Mouse (Mus musculus) forebrain, embryonic 11.5 days (tissue): ENCODE measurements around the gene Tmem132c. TPM values are rescaled to one million over a fixed set of nuclear protein-coding genes. Genes with fewer than 3 reads are reported as not detected.
A peak's percentile ranks its signal among the peaks of the same experiment; 100 is the strongest.

Experiments used
- ATAC-seq: fragments of 200-750 bp; cut with Nextera tagmentation; replicated peaks from 2 replicates; pipeline ENCODE4 v1.8.0; 2017; ENCODE audit warnings: moderate TSS enrichment; ENCODE audit not compliant: low FRiP score
- DNase-seq: peaks from one replicate; pipeline ENCODE4 v3.0.0-alpha.2; 2017; ENCODE audit warnings: low spot score
- H3K27ac ChIP-seq: fragments of 300-500 bp; sonication (generic); 2 replicates; pipeline ENCODE4 v1.5.1; 2014; ENCODE audit warnings: low read depth, low read length
- H3K27me3 ChIP-seq: fragments of 300-500 bp; sonication (generic); 2 replicates; pipeline ENCODE4 v1.6.1; 2014; ENCODE audit warnings: mild to moderate bottlenecking, low read length, mixed read lengths; ENCODE audit not compliant: control insufficient read depth, insufficient read depth
- H3K36me3 ChIP-seq: fragments of 300-500 bp; sonication (generic); 2 replicates; pipeline ENCODE4 v1.6.1; 2014; ENCODE audit warnings: mild to moderate bottlenecking, low read length, moderate library complexity, mixed read lengths; ENCODE audit not compliant: control insufficient read depth, insufficient read depth
- H3K4me1 ChIP-seq: fragments of 300-500 bp; sonication (generic); replicated peaks from 2 replicates; pipeline ENCODE4 v1.6.1; 2014; ENCODE audit warnings: low read length, mixed read lengths; ENCODE audit not compliant: control insufficient read depth, insufficient read depth
- H3K4me2 ChIP-seq: fragments of 300-500 bp; sonication (generic); 2 replicates; pipeline ENCODE4 v1.6.1; 2014; ENCODE audit warnings: low read depth, mild to moderate bottlenecking, low read length, moderate library complexity, mixed read lengths; ENCODE audit not compliant: severe bottlenecking
- H3K4me3 ChIP-seq: fragments of 300-500 bp; sonication (generic); 2 replicates; pipeline ENCODE4 v1.5.1; 2014; ENCODE audit warnings: low read depth, low read length
- H3K9ac ChIP-seq: fragments of 300-500 bp; sonication (generic); 2 replicates; pipeline ENCODE4 v1.6.1; 2014; ENCODE audit warnings: low read length
- H3K9me3 ChIP-seq: fragments of 300-500 bp; sonication (generic); 2 replicates; pipeline ENCODE4 v1.6.1; 2016; ENCODE audit warnings: low read length, mixed read lengths; ENCODE audit not compliant: control insufficient read depth
- WGBS: fragments of 180-500 bp; shearing (Covaris S2); extraction: QIAGEN DNeasy Blood & Tissue Kit; methylation state at CpG from one replicate; pipeline ENCODE4 v1.1.7; 2014; 5-methylcytosine and 5-hydroxymethylcytosine counted together
- polyA plus RNA-seq: library from polyadenylated mRNA; unstranded; fragments of >200 nt; fragmentation: Nextera tagmentation; extraction: Ambion mirVana; gene quantifications from 2 replicates; pipeline ENCODE4 v1.2.1, GENCODE M21; 2014

Tmem132c gene
- 21.3 and 26.1 TPM in 2 replicates for polyA plus RNA-seq

DNA sequence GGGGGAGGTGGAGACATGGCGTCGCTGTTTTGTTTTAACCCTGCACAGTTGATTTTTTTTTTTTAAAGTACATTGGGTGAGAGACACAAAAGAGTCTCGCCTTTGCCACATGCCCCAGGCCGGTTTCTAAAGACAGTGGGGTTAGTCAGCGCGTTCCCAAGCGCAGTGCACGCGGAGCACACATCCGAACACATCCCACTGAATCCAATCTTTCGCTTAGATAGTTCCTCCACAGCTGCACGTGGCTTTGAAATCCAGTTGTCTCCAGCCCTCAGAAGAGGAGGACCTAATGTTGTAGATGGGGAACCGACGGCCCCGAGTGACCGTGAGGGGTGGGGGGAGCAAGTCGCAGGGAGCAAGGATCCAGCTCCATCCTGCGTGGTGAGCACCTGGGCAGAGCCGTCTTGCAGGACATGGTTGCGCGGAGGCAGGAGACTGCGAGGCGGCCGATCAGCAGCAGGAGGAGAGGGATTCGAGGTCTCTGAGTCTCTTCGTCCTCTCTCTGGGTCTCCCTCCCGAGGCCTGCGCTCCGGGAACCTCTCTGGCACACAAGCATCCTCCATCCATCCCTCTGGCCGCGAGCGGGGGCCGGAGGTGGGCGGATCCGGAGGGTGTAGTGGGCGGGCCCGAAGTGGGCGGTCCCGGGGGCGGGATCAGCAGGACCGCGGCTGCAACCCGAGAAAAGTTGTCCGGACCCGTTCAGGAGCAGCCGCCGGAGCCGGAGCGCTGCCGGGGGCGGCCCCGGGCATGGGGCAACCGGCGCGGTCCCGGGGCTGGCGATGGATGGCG, at the start of gene Tmem132c:
Tmem132c (plus strand) TSS at position 673 of the 789 bp plus-strand sequence.
- Histone ChIP-seq H3K27ac (no peak within 1 kb of the TSS), H3K4me2 (peak within 1 kb of the TSS; percentile 91), H3K4me3 (peak within 1 kb of the TSS; percentile 50), H3K9ac (peak within 1 kb of the TSS; percentile 45), H3K27me3 (peaks cover 23% of the 10 kb centered on the region), H3K9me3 (no peaks in the 10 kb centered on the region; the same call in 1 of the 2 replicates), H3K4me1 (peaks cover 7% of the 10 kb centered on the region; the same call in 1 of the 2 replicates), H3K36me3 (no peaks in the 10 kb centered on the region)
- DNase-seq, result peak; percentile 95
- peak; percentile 94 for ATAC-seq
- WGBS, result under 1% methylated on average over 58 of the region's 58 CpGs

GRCm38 (mm10) chr5:127191881-127192280, 49.7 kb upstream of the Tmem132c start:
- ATAC-seq (no peak), DNase-seq (peak; percentile 77)
- H3K36me3 ChIP-seq, result no peaks in the 10 kb centered on the region
- WGBS, result 35% methylated on average over 5 of the region's 5 CpGs
- no peak overlapping the region for H3K4me3 ChIP-seq
- no peaks in the 10 kb centered on the region for H3K4me1 ChIP-seq
- no peaks in the 10 kb centered on the region for H3K9me3 ChIP-seq
- H3K9ac ChIP-seq, result no peak overlapping the region
- H3K27ac ChIP-seq, result no peak overlapping the region
- no peaks in the 10 kb centered on the region for H3K27me3 ChIP-seq
- no peak overlapping the region for H3K4me2 ChIP-seq

- Histone ChIP-seq H3K27me3 (no peaks in the 10 kb centered on the region), H3K4me2 (no peak overlapping the region), H3K27ac (no peak overlapping the region), H3K4me1 (no peaks in the 10 kb centered on the region), H3K36me3 (no peaks in the 10 kb centered on the region), H3K9ac (no peak overlapping the region), H3K9me3 (no peaks in the 10 kb centered on the region; the same call in 1 of the 2 replicates), H3K4me3 (no peak overlapping the region)
- WGBS, result 63% methylated on average over 4 of the region's 4 CpGs
- ATAC-seq (no peak), DNase-seq (no peak)
These were observed 42.8 kb upstream of the Tmem132c start for GRCm38 (mm10) chr5:127198850-127199249.

- ATAC-seq (no peak), DNase-seq (no peak)
- Histone ChIP-seq H3K36me3 (no peaks in the 10 kb centered on the region), H3K9me3 (no peaks in the 10 kb centered on the region; the same call in 1 of the 2 replicates), H3K27me3 (no peaks in the 10 kb centered on the region), H3K27ac (no peak overlapping the region), H3K9ac (no peak overlapping the region), H3K4me2 (no peak overlapping the region), H3K4me1 (no peaks in the 10 kb centered on the region), H3K4me3 (no peak overlapping the region)
- WGBS, result 91% methylated on average over 8 of the region's 8 CpGs
These were observed 36.7 kb upstream of the Tmem132c start for GRCm38 (mm10) chr5:127204881-127205280.

DNA sequence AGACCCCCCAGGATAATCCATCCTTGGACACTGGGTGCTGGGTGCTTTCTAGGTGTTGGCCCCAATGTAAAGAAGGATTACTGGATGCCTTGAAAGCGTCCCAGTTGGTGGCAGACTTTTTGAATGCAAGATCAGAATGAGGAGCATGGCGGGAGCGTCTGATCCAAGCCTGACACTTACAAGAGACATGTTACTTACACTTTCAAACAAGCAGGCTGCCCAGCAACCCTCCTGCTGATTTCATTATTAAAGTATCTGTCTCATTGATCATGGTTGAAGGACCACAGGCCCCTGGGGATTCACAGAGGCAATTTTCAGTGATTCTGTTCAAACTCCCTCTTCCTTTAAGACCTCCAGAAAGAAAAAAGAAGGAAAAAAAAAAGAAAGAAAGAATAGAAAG, 25.2 kb upstream of the Tmem132c start:
- 28% methylated on average over 3 of the region's 3 CpGs for WGBS

GRCm38 (mm10) chr5:127217725-127218124, 23.9 kb upstream of the Tmem132c start:
- no peak for ATAC-seq
- 66% methylated on average over 6 of the region's 6 CpGs for WGBS

More for the DNA sequence above, 25.2 kb upstream of the Tmem132c start:
- no peak overlapping the region for H3K4me3 ChIP-seq
- no peaks in the 10 kb centered on the region for H3K27me3 ChIP-seq
- no peaks in the 10 kb centered on the region for H3K36me3 ChIP-seq
- no peak for ATAC-seq
- peak overlapping the region; percentile 3; the same call in 1 of the 2 replicates for H3K27ac ChIP-seq
- no peaks in the 10 kb centered on the region for H3K9me3 ChIP-seq
- H3K4me1 ChIP-seq, result no peaks in the 10 kb centered on the region
- H3K9ac ChIP-seq, result no peak overlapping the region
- no peak overlapping the region for H3K4me2 ChIP-seq
- no peak for DNase-seq

GRCm38 (mm10) chr5:127227929-127228595, 13.5 kb upstream of the Tmem132c start:
- Histone ChIP-seq H3K27me3 (no peaks in the 10 kb centered on the region), H3K4me2 (peak overlapping the region; percentile 53), H3K4me3 (peak overlapping the region; percentile 18; the same call in 1 of the 2 replicates), H3K9ac (peak overlapping the region; percentile 20; the same call in 1 of the 2 replicates), H3K4me1 (peaks cover 17% of the 10 kb centered on the region; the same call in 1 of the 2 replicates), H3K9me3 (no peaks in the 10 kb centered on the region), H3K27ac (peak overlapping the region; percentile 46), H3K36me3 (no peaks in the 10 kb centered on the region)
- ATAC-seq (peak; percentile 85), DNase-seq (peak; percentile 72)
- 2% methylated on average over 14 of the region's 14 CpGs for WGBS

More at GRCm38 (mm10) chr5:127217725-127218124, 23.9 kb upstream of the Tmem132c start:
- DNase-seq, result no peak
- Histone ChIP-seq H3K4me1 (no peaks in the 10 kb centered on the region), H3K27me3 (no peaks in the 10 kb centered on the region), H3K36me3 (no peaks in the 10 kb centered on the region), H3K9ac (no peak overlapping the region), H3K4me3 (no peak overlapping the region), H3K4me2 (no peak overlapping the region), H3K9me3 (no peaks in the 10 kb centered on the region), H3K27ac (no peak overlapping the region)

DNA sequence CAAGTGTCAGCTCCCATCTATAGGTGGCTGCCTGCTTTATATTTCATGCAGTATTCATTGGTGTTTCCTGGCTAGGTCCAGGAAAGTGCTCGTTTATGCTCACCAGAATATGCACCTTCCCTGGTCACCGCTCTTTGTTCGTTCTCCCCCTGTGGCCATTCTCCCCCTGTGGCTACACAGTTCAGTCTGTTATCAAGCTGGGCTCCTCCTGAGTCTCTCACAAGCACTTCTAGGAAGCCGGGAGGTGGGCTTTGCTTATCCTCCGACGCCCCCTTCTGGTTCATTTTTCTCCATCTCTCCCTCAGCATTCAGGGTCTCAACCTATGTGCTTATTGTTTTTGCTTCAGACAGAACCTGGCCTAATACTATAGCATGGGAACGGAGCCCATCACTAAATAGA, 6.9 kb upstream of the Tmem132c start:
- Histone ChIP-seq H3K4me1 (peaks cover 8% of the 10 kb centered on the region; the same call in 1 of the 2 replicates), H3K4me2 (peak overlapping the region; percentile 27; the same call in 1 of the 2 replicates), H3K36me3 (no peaks in the 10 kb centered on the region), H3K4me3 (no peak overlapping the region), H3K27me3 (no peaks in the 10 kb centered on the region), H3K27ac (no peak overlapping the region), H3K9ac (no peak overlapping the region), H3K9me3 (no peaks in the 10 kb centered on the region; the same call in 1 of the 2 replicates)
- peak; percentile 78 for ATAC-seq
- peak; percentile 81 for DNase-seq
- 1% methylated on average over 7 of the region's 7 CpGs for WGBS
